Mouse (Mus musculus) kidney, adult 2 months (tissue): ENCODE measurements around the gene Pxylp1.

ENCODE experiments used
- CTCF ChIP-seq: fragments of 200-500 bp; conservative IDR thresholded peaks from 2 replicates; pipeline ENCODE4 v1.5.1; 2011; ENCODE audit warnings: low read depth, mild to moderate bottlenecking, control low read depth, low read length, moderate library complexity, mixed read lengths; ENCODE audit not compliant: insufficient read depth, insufficient read length
- POLR2A ChIP-seq: fragments of 200-500 bp; IDR thresholded peaks from one replicate; pipeline ENCODE4 v1.6.1; 2011; ENCODE audit warnings: low read depth, low read length, control low read depth

DNA sequence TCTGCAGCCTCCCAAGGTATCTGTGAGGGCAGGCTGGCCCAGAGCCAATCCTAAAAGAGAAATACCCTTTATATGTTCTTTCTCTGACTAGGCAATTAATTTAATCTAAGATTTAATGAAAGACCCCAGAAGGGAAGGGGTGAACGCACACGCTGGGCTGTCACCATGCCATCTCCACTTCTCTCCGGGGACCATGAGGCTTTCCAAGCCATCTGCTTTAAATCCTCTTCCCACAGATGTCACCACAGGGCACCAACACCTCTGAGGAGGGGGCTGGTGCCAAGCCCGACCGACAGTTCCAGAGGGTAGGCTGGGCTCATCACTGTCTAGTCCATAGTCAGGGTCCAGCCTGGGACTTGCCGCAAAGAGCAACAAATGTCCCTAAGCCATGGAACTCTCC is 4.5 kb downstream of the Pxylp1 start:
- TF ChIP-seq CTCF (no peak), POLR2A (no peak)
